ENCODE assay signal across 19 mouse cellular contexts in genomic region chr11:106641580-106641979, GRCm38 (mm10).
"Had no signal": no experiment of that assay in that cellular context is flagged by ENCODE, and none has a peak within 500 bp of the region (broad histone marks: within the 10 kb centered on the region; RNA-seq: fewer than 3 reads in every experiment).

No protein-coding gene starts in this region.

- H3K27me3 ChIP-seq: liver, embryonic 13.5 days; midbrain, embryonic 15.5 days had no signal

- H3K27ac ChIP-seq: kidney, postnatal 0 days; left cerebral cortex, adult 2 months; liver, embryonic 13.5 days; macrophage; midbrain, embryonic 12.5 days; midbrain, embryonic 15.5 days; neural tube, embryonic 12.5 days; neural tube, embryonic 15.5 days had no signal

- DNase-seq: kidney, adult 2 months; kidney, postnatal 25 days; layer of hippocampus, postnatal 36 days; liver, embryonic 13.5 days; lung, embryonic 14.5 days; lung, postnatal 14 days; right cerebral cortex, adult 18-20 months; right cerebral cortex, postnatal 14 days; right cerebral cortex, postnatal 4 days; spleen, adult 18-20 months; thymus, adult 18-20 months; thymus, postnatal 36 days had no signal

- H3K4me3 ChIP-seq: left cerebral cortex, adult 2 months; liver, embryonic 13.5 days; midbrain, embryonic 12.5 days; midbrain, embryonic 15.5 days; neural tube, embryonic 12.5 days; neural tube, embryonic 15.5 days had no signal

- H3K9ac ChIP-seq: liver, embryonic 13.5 days; lung, embryonic 14.5 days; midbrain, embryonic 12.5 days; midbrain, embryonic 15.5 days; neural tube, embryonic 12.5 days; neural tube, embryonic 15.5 days had no signal

- ATAC-seq: midbrain, embryonic 15.5 days had no signal

- H3K36me3 ChIP-seq: liver, embryonic 13.5 days; midbrain, embryonic 12.5 days; midbrain, embryonic 15.5 days; neural tube, embryonic 12.5 days; neural tube, embryonic 15.5 days had no signal

- H3K4me2 ChIP-seq: liver, embryonic 13.5 days; lung, embryonic 14.5 days; midbrain, embryonic 12.5 days; midbrain, embryonic 15.5 days; neural tube, embryonic 12.5 days; neural tube, embryonic 15.5 days had no signal

- H3K9me3 ChIP-seq: liver, embryonic 13.5 days; midbrain, embryonic 12.5 days; midbrain, embryonic 15.5 days; neural tube, embryonic 12.5 days; neural tube, embryonic 15.5 days had no signal
